Mouse (Mus musculus): Measurements from ENCODE around the gene Vcl. TPM values are rescaled to one million over a fixed set of nuclear protein-coding genes. Genes with fewer than 3 reads are reported as not detected.

Gene Vcl
- polyA plus RNA-seq, 1 experiment = 104 TPM

GRCm38 (mm10) chr14:21020435-21020834 lies 91.2 kb downstream of the Vcl start:
- Histone ChIP-seq H3K79me2 (ENCODE audit: control insufficient read depth, insufficient read depth) (no peaks in the 10 kb centered on the region), H3K27me3 (ENCODE audit: control insufficient read depth, insufficient read depth, insufficient read length) (no peaks in the 10 kb centered on the region), H3K4me3 (no peak overlapping the region), H3K4me2 (ENCODE audit: low read depth) (no peak overlapping the region), H3ac (ENCODE audit: control insufficient read depth, insufficient read length) (no peak overlapping the region), H3K36me3 (ENCODE audit: control insufficient read depth, insufficient read depth) (peaks cover 92% of the 10 kb centered on the region)
- TF ChIP-seq E2F4 (IDR thresholded peaks at IDR 0.05; ENCODE audit: insufficient read depth) (no peak), TCF12 (IDR thresholded peaks at IDR 0.05; ENCODE audit: insufficient read depth, poor library complexity, severe bottlenecking) (no peak), MYOG (IDR thresholded peaks at IDR 0.05; ENCODE audit: control insufficient read depth in 1 of 3, insufficient read depth in 1 of 3, insufficient read length in 2 of 3, low read depth in 2 of 3) (no peak)

- Histone ChIP-seq H3K36me3 (ENCODE audit: control insufficient read depth, insufficient read depth) (peaks cover 87% of the 10 kb centered on the region), H3ac (ENCODE audit: control insufficient read depth, insufficient read length) (no peak overlapping the region), H3K79me2 (ENCODE audit: control insufficient read depth, insufficient read depth) (no peaks in the 10 kb centered on the region), H3K4me3 (no peak overlapping the region), H3K4me2 (ENCODE audit: low read depth) (no peak overlapping the region), H3K27me3 (ENCODE audit: control insufficient read depth, insufficient read depth, insufficient read length) (no peaks in the 10 kb centered on the region)
- no peak for TF ChIP-seq MAX (IDR thresholded peaks at IDR 0.05; ENCODE audit: low read depth)
- TF ChIP-seq TCF3 (IDR thresholded peaks at IDR 0.05; ENCODE audit: insufficient read length, low read depth) = no peak
- no peak for TF ChIP-seq E2F4 (IDR thresholded peaks at IDR 0.05; ENCODE audit: insufficient read depth)
- TF ChIP-seq POLR2AphosphoS2 (IDR thresholded peaks at IDR 0.05; ENCODE audit: insufficient read length, low read depth) = no peak
- no peak for TF ChIP-seq TCF12 (IDR thresholded peaks at IDR 0.05; ENCODE audit: insufficient read depth, poor library complexity, severe bottlenecking)
- TF ChIP-seq CEBPB (IDR thresholded peaks at IDR 0.05; ENCODE audit: insufficient read depth, poor library complexity, severe bottlenecking) = no peak
- TF ChIP-seq POLR2A (IDR thresholded peaks at IDR 0.05; ENCODE audit: insufficient read length, low read depth) = no peak
- TF ChIP-seq MYOG (IDR thresholded peaks at IDR 0.05; ENCODE audit: control insufficient read depth in 1 of 3, insufficient read depth in 1 of 3, insufficient read length in 2 of 3, low read depth in 2 of 3) = no peak
- no peak for TF ChIP-seq MYOD1 (IDR thresholded peaks at IDR 0.05; ENCODE audit: control insufficient read depth in 1 of 3, insufficient read length in 2 of 3, low read depth in 2 of 3)
Measured at GRCm38 (mm10) chr14:21027542-21027941, 98.3 kb downstream of the Vcl start.

- peaks cover 87% of the 10 kb centered on the region for H3K36me3 ChIP-seq (ENCODE audit: control insufficient read depth, insufficient read depth)
- H3ac ChIP-seq (ENCODE audit: control insufficient read depth, insufficient read length) = no peak overlapping the region
- H3K27me3 ChIP-seq (ENCODE audit: control insufficient read depth, insufficient read depth, insufficient read length) = no peaks in the 10 kb centered on the region
- no peak overlapping the region for H3K4me3 ChIP-seq
- H3K79me2 ChIP-seq (ENCODE audit: control insufficient read depth, insufficient read depth) = no peaks in the 10 kb centered on the region
- no peak overlapping the region for H3K4me2 ChIP-seq (ENCODE audit: low read depth)
- TF ChIP-seq POLR2A (IDR thresholded peaks at IDR 0.05; ENCODE audit: insufficient read length, low read depth) = no peak
- no peak for TF ChIP-seq TCF3 (IDR thresholded peaks at IDR 0.05; ENCODE audit: insufficient read length, low read depth)
- TF ChIP-seq REST (IDR thresholded peaks at IDR 0.05; ENCODE audit: insufficient read depth, insufficient read length) = no peak
- no peak for TF ChIP-seq MYOD1 (IDR thresholded peaks at IDR 0.05; ENCODE audit: control insufficient read depth in 1 of 3, insufficient read length in 2 of 3, low read depth in 2 of 3)
- TF ChIP-seq POLR2AphosphoS2 (IDR thresholded peaks at IDR 0.05; ENCODE audit: insufficient read length, low read depth) = no peak
- no peak for TF ChIP-seq USF1 (IDR thresholded peaks at IDR 0.05; ENCODE audit: low read depth)
- TF ChIP-seq MAX (IDR thresholded peaks at IDR 0.05; ENCODE audit: low read depth) = no peak
- TF ChIP-seq TCF12 (IDR thresholded peaks at IDR 0.05; ENCODE audit: insufficient read depth, poor library complexity, severe bottlenecking) = no peak
- no peak for TF ChIP-seq CEBPB (IDR thresholded peaks at IDR 0.05; ENCODE audit: insufficient read depth, poor library complexity, severe bottlenecking)
- TF ChIP-seq E2F4 (IDR thresholded peaks at IDR 0.05; ENCODE audit: insufficient read depth) = no peak
- no peak for TF ChIP-seq SRF (IDR thresholded peaks at IDR 0.05; ENCODE audit: control insufficient read depth, insufficient read length, low read depth)
- no peak for TF ChIP-seq MYOG (IDR thresholded peaks at IDR 0.05; ENCODE audit: control insufficient read depth in 1 of 3, insufficient read depth in 1 of 3, insufficient read length in 2 of 3, low read depth in 2 of 3)
Measured at GRCm38 (mm10) chr14:21029025-21029659, 99.9 kb downstream of the Vcl start.

GRCm38 (mm10) chr14:21031783-21032511 lies 102.7 kb downstream of the Vcl start:
- H3K36me3 ChIP-seq (ENCODE audit: control insufficient read depth, insufficient read depth) = peaks cover 75% of the 10 kb centered on the region
- H3K79me2 ChIP-seq (ENCODE audit: control insufficient read depth, insufficient read depth) = no peaks in the 10 kb centered on the region
- no peak overlapping the region for H3K4me2 ChIP-seq (ENCODE audit: low read depth)
- no peak for TF ChIP-seq REST (IDR thresholded peaks at IDR 0.05; ENCODE audit: insufficient read depth, insufficient read length)
- no peak for TF ChIP-seq MAX (IDR thresholded peaks at IDR 0.05; ENCODE audit: low read depth)
- no peak for TF ChIP-seq CEBPB (IDR thresholded peaks at IDR 0.05; ENCODE audit: insufficient read depth, poor library complexity, severe bottlenecking)
- TF ChIP-seq TCF3 (IDR thresholded peaks at IDR 0.05; ENCODE audit: insufficient read length, low read depth) = no peak
- TF ChIP-seq POLR2AphosphoS2 (IDR thresholded peaks at IDR 0.05; ENCODE audit: insufficient read length, low read depth) = peak; percentile 46
- no peak for TF ChIP-seq POLR2A (IDR thresholded peaks at IDR 0.05; ENCODE audit: insufficient read length, low read depth)
- no peak for TF ChIP-seq USF1 (IDR thresholded peaks at IDR 0.05; ENCODE audit: low read depth)
- no peak for TF ChIP-seq E2F4 (IDR thresholded peaks at IDR 0.05; ENCODE audit: insufficient read depth)
- TF ChIP-seq MYOG (IDR thresholded peaks at IDR 0.05; ENCODE audit: control insufficient read depth in 1 of 3, insufficient read depth in 1 of 3, insufficient read length in 2 of 3, low read depth in 2 of 3) = no peak
- H3K4me3 ChIP-seq = no peak overlapping the region
- H3K27me3 ChIP-seq (ENCODE audit: control insufficient read depth, insufficient read depth, insufficient read length) = no peaks in the 10 kb centered on the region
- no peak overlapping the region for H3ac ChIP-seq (ENCODE audit: control insufficient read depth, insufficient read length)

GRCm38 (mm10) chr14:21034271-21034670 lies 105.1 kb downstream of the Vcl start:
- H3K79me2 ChIP-seq (ENCODE audit: control insufficient read depth, insufficient read depth) = no peaks in the 10 kb centered on the region
- TF ChIP-seq REST (IDR thresholded peaks at IDR 0.05; ENCODE audit: insufficient read depth, insufficient read length) (no peak), TCF3 (IDR thresholded peaks at IDR 0.05; ENCODE audit: insufficient read length, low read depth) (no peak), POLR2AphosphoS2 (IDR thresholded peaks at IDR 0.05; ENCODE audit: insufficient read length, low read depth) (no peak), MYOG (IDR thresholded peaks at IDR 0.05; ENCODE audit: control insufficient read depth in 1 of 3, insufficient read depth in 1 of 3, insufficient read length in 2 of 3, low read depth in 2 of 3) (no peak), CEBPB (IDR thresholded peaks at IDR 0.05; ENCODE audit: insufficient read depth, poor library complexity, severe bottlenecking) (no peak), SRF (IDR thresholded peaks at IDR 0.05; ENCODE audit: control insufficient read depth, insufficient read length, low read depth) (no peak), TCF12 (IDR thresholded peaks at IDR 0.05; ENCODE audit: insufficient read depth, poor library complexity, severe bottlenecking) (no peak), MAX (IDR thresholded peaks at IDR 0.05; ENCODE audit: low read depth) (no peak), MYOD1 (IDR thresholded peaks at IDR 0.05; ENCODE audit: control insufficient read depth in 1 of 3, insufficient read length in 2 of 3, low read depth in 2 of 3) (no peak), E2F4 (IDR thresholded peaks at IDR 0.05; ENCODE audit: insufficient read depth) (no peak), POLR2A (IDR thresholded peaks at IDR 0.05; ENCODE audit: insufficient read length, low read depth) (no peak), USF1 (IDR thresholded peaks at IDR 0.05; ENCODE audit: low read depth) (no peak)
- H3K27me3 ChIP-seq (ENCODE audit: control insufficient read depth, insufficient read depth, insufficient read length) = no peaks in the 10 kb centered on the region
- peaks cover 70% of the 10 kb centered on the region for H3K36me3 ChIP-seq (ENCODE audit: control insufficient read depth, insufficient read depth)
- H3K4me3 ChIP-seq = no peak overlapping the region
- H3K4me2 ChIP-seq (ENCODE audit: low read depth) = no peak overlapping the region
- H3ac ChIP-seq (ENCODE audit: control insufficient read depth, insufficient read length) = no peak overlapping the region
